Mouse (Mus musculus): Measurements from ENCODE around the gene Rusc2.

Gene Rusc2

DNA sequence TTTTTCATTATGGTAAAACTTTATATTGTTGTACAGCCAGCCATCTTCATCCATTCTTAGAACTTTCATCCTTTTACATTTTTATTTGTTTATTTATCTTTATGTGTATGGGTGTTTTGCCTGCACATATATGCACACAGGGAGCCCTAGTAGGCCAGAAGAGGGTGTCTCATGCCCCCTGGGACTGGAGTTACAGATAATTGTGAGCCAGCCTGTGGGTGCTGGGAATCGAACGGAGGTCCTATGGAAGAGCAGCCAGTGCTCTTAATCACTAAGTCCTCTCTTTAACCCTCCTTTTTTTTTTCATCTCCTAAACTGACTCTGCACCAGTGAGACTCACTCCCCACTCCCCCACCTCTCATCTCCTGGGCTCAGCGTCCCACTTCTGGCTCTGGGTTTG is 2.8 kb downstream of the Rusc2 start:
- DNase-seq (ENCODE audit: low spot score) = no peak

DNA sequence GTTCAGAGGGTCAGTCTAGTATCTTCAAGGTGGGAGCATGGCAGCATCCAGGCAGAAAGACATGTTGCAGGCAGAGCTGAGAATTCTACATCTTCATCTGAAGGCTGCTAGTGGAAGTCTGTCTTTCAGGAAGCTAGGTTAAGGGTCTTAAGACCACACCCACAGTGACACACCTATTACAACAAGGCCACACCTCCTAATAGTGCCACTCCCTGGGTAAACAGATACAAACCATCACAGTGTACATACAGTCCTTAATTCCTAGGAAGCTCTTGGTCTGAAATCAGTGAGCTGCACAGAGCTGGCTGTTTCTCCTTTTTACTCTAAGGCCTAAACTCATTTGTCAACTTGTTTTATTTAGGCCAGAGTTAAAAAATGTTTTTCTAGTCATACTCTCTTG is 5.2 kb downstream of the Rusc2 start:
- DNase-seq (ENCODE audit: low spot score) = no peak

DNA sequence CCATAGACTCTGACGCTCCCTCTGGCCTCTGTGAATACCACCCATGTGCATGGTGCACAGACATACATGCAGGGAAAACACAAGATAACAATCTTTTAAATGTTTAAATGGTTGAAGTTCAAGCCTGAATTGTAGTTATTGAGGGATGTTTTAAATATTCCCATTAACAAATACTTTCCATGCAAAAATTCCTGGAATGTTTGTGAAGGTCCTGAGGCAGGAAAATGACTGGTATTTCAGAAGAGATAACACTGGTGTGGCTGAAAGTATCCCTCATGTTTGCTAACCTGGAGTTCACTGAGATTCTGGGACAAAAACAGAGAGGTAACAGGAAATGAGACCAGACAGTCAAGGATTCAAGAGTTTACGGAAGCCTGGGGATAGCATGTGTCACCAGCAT is 7.6 kb downstream of the Rusc2 start:
- no peak for DNase-seq (ENCODE audit: low spot score)

DNA sequence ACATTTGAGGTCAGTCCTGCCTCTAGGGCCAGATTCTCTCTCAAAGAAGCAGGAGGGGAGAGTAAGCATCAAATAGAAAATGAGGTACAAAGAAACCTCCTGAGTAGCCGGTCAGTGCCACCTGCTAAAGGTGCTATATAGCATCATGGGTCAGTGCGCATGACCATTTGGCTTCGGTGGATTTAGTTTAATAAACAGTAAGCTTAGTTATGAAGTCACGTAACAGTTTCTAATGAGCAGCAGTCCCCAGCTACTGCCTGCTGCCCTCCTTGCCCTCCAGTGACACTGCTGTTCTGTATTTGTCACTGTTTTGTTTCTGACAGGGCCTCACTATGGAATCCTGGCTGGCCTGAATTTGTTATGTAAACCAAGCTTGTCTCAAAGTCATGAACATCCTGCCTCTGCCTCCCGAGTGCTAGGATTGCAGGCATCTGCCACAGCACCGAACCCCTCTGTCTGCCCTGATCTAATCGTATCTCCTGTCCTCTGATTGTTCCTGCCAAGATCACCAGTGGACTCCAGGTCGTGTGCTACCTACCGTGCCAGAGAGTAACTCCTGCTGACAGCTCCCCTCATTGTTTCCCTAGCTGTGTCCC is 8.2 kb downstream of the Rusc2 start:
- no peak for DNase-seq (ENCODE audit: low spot score)

DNA sequence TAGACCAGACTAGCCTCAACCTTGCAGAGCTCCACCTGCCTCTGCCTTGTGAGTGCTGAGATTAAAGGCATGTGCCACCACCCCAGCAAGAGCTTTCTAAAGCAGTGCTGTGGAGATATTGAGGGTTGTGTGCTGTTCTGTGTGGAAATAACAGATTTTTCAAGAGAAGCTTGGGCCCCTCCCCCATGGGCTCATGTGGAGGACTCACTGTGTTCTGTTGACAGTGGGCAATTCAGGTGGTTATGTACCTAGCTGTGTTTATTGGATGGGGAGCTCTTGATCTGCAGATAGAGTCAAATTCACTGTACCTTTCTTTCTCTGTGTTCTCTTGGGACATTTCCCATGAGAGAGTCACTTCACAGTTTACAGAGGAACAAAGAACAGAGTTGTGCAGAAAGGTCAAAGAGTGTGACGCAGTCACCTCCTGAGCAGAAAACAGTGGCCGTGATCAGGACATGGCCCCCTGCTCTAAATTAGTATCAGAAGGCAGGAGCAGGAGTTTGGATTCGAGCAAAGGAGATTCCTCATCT is 9.8 kb downstream of the Rusc2 start:
- no peak for DNase-seq (ENCODE audit: low spot score)

DNA sequence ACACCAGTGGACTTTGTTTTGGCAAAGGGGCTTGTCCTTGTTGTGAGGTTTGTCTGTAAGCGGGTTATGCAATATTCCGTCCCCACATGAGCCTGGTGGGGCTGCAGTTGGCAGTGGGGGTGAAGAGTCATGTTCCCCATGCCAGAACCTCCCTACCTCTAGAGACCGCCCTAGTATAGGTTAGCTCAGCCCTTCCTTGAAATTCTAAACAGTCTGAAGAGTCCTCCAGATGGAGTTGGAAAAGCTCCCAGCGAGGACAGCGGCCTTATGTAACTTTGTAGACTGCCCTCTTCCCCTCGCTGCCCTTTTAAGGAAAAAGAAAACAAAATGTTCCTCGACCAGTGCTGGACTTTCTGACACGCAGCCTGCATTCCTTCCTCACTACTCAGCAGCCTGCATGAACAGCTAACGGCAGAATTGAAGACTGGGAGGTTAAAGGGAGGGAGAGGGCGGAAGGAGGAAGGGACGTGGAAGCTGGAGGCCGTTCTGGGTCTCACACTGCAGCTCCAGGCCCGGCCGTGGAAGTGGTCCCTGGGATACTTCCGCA is 12.6 kb downstream of the Rusc2 start:
- peak; percentile 81 for DNase-seq (ENCODE audit: low spot score)

DNA sequence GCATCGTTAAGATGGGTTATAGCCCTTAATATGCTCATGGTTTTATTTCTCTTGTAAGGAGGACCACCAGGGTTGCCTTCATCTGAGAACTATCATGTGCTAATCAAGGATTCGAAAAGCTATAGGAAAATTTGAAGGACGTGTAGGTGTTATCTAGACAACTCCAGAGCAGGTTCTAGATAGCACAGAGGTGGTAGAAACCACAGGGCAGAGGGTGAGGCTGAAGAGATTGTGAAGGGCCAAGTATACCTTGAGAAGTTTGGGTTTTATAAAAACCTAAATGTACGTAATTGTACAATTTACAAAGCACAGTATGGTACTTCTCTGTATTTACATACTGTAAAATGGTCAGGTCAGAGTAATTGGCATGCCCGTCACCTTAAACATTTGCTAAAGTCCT is 13.4 kb downstream of the Rusc2 start:
- DNase-seq (ENCODE audit: low spot score) = no peak

DNA sequence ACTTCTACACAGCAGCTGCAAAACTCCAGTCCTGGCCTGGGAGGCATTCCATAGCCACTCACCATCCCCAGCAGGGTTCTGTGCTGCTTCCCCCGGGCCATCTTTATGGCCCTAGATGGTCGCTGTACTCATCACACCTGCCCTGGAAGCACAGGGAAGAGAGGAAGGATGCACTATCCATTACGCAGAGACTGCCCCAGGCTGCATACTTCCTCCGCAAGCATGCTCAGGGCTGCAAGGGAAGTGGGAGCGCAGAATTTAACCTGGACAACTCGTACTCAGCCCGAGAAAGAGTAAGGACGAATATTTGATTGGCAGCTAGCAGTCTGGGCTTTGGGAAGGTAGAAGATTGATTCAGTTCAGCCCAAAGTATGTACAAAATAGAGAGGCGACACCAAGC is 14.1 kb downstream of the Rusc2 start:
- no peak for DNase-seq (ENCODE audit: low spot score)

DNA sequence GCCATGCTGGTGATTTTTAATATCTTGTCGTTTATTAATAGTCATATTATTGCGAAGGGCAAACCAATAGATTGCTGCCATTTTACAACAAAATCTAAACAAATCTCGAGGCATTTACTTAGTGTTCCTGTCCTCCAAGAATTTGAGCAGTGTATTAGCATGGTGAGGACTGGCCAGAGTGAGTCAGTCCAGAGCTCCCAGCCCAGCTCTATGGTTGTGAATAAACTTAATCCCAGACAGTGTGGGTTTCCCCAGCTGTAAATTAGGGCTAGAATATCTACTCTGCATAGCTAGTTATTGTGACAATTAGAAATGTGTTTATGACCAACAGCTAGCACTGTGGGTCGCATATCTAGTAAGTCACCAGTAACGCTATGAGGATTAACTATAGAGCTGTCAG is 14.6 kb downstream of the Rusc2 start:
- no peak for DNase-seq (ENCODE audit: low spot score)

DNA sequence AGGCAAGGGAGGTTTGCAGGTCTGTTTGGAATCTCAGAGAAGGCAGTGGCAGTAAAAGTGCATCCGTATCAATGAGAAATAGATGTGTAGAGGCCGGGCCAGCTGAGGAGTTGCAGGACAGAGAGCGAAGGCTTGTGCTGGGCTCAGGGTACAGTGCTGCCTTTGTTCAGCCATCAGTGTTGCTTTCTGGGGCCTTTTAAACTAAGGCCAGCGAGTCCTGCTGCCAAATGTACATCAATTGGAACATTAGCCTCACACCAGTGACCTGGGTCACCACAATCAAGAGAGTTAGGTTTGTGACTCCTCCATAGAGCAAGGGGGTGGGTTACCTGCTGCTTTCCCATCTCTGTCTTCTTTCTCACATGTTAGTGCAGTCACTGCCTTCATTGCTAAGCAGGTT is 16.2 kb downstream of the Rusc2 start:
- no peak for DNase-seq (ENCODE audit: low spot score)

DNA sequence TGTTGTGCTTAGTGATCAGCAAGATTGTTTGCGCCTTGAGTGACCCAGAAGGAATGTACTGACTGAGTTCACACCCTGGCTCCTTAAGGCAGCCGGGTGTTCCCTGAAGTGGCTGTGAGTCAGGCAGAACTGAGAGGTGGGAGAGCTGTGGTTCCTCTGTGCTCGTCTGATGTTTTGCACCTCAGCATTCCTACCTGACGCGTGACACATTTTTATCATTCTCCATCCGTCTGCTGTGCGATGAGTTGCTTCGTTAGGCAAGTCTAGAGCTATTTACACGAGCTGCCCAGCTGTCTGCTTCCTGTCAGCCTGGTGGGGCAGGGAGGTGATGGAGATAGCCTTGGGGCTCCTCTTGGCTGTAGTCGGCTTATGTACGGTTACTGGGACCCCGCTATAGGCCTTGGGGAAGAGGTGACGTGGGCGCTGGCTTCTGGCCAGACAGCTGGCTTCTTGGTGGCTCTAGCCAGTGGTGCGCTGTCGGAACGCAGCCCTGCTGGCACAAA is 17.1 kb downstream of the Rusc2 start:
- DNase-seq (ENCODE audit: low spot score) = no peak

DNA sequence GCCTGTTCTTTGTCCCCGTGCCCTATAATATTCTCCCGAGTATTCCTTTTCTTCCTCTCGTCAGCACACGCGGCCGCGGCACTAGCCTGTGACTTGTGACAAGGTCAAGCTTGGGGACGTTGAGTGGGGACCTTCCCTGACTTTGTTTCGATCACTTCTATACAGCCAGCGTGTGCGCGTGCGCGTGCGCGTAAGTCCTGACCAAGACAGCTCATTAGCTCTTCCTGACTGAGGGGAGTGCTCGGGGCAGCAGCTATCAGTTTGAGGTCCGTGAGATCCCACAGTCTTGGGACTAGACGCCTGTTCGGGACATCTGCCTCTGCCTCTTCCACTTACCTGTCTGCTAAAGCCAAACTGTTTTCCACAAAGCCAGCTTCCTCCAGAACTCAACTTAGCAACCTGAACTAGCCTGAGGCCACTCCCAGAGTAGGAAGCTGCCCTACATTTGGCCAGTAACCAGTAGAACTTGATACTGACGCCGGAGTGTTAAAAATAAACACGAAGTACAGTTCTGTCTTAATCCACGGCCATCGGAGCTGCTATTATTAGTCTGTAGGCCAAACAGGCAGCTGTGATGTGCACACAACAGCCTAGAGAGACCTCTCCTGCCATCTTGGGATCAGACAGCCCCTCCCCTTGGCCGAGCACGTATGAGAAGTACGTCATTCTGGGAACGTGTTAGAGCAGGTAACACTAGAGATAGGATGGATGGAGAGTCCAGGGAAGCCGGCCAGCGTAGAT is 17.8 kb downstream of the Rusc2 start:
- DNase-seq (ENCODE audit: low spot score) = no peak

DNA sequence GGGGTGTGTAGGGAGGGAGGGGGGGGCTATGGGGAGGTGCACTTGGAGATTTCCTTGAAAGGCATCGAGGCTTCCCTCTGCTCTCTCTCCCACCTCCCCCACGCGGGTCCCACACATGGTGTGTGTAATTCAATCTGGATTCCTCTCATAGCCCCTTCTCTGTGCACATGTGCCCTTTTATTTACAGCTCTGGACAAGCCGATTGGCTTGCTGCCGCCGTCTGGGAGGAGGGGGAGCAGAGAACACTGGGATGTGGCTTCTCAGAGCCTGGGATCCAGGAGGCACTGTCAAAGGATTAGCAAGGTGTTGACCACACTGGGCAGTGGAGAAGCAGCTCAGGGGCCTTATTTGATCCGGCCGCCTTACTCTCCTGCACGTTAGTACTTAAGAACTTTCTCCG is 19.2 kb downstream of the Rusc2 start:
- DNase-seq (ENCODE audit: low spot score) = peak; percentile 60

DNA sequence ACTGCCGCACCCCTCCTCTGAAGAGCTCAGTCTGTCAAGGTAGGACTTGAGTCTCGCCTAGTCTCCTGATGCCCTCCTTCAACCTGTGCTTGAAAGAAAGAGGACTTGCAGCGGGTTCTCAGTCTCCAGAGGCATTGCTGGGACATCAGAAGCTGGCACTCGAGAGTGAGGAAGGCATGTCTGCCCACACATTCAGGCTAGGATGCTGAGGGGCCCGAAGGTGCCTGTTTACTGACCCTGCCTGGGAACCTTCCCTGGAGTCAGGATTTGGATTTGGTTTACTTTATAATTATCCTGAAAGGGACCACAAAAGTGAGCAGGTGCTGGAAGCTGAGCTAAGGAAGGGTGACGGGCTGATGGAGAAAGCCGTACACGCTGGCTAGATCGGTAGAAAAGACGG is 19.7 kb downstream of the Rusc2 start:
- no peak for DNase-seq (ENCODE audit: low spot score)

DNA sequence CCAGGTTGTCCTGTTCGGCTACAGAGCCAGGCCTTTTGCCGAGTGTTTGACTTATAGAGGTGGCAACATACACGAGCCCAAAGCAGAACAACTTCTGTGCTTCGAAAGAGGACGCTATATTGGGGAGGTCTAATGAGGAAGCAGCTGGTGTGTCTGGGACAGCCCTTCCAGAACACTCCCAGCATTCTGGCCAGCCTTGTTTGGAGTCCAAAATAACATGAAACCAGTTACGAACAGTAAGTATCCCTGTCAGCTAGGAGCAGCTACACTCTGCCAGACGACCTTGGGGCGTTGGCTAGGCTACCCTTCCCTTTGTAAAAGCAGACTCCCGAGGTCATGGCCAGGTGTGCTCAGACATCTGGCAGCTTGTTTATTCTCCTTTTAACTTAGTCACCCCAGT is 20.4 kb downstream of the Rusc2 start:
- DNase-seq (ENCODE audit: low spot score) = no peak

DNA sequence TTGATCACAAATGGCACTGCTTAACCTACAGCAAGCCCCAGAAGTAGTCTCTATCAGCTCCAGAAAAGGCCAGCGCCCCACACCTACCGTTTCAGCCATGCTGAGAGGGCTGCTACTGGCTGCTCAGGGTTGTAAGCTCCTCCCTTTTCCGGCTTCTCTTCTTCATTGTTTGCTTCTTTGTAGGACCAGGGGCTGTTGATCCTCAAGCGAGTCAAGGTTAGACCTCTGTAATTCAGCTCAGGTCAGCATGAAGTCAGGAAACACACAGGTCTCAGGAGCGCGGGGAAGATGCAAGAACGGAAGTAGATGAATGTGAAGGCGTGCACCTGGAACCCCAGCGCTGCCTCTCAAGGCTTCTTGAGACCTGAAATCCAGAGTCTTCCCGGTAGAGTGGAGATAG is 22.9 kb downstream of the Rusc2 start:
- no peak for DNase-seq (ENCODE audit: low spot score)

DNA sequence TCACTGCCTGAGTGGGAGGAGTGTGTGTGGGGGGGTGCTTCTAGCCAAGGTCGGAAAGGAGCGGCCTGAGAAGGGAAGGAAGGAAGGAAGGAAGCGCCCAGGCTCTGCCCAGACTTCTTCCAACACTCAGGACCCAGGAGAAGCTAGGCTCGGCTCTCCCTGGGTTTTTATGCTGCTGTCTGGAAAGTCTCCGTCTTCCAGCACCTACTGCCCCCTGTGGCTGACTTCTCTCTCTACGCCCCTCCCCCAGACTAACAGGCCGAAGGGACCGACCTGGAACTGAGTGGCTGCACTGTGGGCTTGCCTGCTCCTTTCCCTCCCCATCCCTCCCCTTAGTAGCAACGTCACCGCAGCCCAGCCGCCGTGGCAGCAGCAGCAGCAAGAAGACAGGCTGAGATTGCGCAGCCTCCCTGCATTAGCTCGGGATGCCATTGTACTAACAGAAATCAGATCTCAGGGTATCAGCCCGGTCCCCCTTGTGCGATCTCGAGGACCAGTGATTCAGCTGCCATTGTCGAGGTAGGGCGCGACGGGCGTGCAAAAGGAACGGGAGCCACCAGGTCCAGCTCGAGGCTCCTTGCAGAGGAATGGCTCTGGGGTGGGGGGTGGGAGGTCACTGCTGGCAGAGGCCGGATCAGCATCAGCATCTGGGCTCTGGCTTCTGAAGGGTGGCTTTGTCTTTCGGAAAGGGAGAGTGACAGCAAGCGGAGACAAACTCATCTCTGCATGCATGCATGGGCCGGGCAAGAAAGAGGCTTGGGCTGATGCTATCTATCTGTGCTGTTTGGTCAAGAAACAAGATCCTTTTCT is 24.6 kb downstream of the Rusc2 start:
- DNase-seq (ENCODE audit: low spot score) = peak; percentile 79

DNA sequence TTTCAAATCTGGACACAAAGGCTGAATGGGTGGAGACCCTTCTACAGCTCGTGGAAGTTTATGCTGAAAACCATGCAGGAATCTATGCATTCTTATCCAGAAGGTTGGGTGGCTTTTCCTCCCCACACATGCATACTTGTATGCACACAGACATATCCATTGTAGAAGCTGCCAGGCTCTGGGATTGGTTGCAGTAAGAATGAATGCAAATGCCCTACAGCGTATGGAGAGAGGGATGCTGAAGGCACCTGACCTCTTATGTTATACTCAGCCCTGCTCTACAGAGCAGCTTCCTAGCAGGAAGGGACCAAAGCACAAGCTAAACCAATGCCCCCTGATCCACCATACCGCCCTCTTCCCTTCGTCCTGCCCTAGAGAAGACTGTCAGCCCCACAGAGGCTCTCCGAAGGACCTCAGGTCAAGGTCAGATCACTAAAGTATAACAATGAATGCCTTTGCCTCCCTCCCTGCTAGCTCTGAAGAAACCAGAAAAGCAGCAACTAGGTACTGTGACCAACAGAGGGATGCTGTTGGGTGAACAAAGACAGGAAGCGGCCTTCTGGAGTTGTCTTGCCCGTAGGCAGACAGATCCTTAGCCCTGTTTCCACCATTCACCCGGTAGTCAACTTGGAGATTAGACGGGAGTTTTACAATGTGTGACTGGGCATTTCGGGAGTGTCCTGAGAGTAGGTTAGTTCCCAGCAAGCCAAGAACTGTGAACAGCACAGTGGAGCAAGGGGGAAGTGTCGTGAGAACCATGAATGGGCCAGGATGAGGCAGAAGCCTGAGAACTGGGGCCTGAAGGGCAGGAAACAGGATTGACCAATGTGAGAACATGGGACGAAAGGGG is 25.5 kb downstream of the Rusc2 start:
- no peak for DNase-seq (ENCODE audit: low spot score)

DNA sequence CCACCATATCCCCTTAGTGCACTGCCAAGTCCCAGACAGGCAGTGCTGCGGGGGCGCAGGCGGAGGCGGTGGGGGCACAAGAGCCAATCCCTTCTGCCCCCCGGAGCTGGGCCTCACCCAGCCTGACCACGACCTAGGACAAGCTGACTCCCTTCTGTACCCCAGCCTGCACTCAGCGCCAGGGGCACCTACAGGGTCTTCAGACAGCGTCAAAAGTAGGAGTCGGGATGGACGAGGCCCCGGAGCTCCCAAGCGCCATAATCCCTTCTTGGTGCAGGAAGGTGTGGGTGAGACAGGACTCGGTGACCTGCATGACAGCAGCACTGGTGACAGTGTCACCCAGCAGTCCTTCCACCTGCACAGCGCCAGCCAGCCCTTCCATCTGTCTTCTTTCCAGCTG is 33.0 kb downstream of the Rusc2 start:
- DNase-seq (ENCODE audit: low spot score) = no peak

DNA sequence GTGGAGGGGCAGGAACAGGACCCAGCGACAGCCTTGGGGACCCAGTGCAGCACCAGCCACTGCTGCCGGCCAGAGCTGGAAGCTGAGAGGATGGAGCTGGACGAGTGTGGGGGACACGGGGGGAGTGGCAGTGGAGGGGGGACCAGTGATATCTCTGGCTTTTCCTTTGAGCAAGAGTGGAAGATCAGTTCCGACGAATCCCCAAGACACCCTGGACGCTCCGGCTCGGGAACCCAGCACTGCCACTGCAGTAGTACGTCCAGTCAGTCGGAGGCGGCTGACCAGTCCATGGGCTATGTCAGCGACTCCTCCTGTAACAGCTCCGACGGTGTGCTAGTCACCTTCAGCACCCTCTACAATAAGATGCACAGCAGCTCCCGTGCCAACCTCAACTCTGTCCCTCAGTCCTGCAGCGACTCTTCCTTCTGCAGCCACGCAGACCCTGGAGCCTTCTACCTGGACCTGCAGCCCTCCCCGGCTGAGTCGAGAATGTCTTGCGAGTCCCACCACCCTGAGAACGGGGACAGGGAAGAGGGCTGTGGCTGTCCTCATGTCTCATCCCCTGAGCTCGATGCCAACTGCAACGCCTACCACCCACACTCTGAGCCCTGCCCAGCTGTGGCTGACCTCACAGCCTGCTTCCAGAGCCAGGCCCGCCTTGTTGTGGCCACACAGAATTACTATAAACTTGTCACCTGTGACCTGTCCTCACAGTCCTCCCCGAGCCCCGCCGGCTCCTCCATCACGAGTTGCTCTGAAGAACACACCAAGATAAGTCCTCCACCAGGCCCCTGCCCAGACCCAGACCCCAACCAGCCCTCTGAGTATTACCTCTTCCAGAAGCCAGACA is 33.7 kb downstream of the Rusc2 start:
- no peak for DNase-seq (ENCODE audit: low spot score)

DNA sequence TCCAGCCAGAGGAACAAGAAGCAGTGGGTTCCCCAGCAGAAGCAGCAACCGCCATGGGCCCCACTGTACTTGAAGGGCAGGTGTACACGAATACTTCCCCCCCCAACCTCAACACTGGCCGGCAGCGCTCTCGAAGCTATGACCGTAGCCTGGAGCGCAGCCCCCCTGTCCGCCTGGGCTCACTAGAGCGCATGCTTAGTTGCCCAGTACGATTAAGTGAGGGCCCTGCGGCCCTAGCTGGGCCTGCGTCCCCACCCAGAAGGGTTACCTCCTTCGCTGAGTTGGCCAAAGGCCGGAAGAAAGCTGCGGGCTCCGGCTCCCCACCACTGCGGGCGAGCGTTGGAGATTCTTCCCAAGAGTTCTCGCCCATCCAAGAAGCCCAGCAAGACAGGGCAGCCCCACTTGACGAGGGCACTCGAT is 34.3 kb downstream of the Rusc2 start:
- DNase-seq (ENCODE audit: low spot score) = no peak

All from urinary bladder, postnatal 14 days (tissue).